Mouse (Mus musculus) hindbrain, embryonic 14.5 days (tissue): ENCODE measurements around the gene Fam126a. TPM values are rescaled to one million over a fixed set of nuclear protein-coding genes. Genes with fewer than 3 reads are reported as not detected.

Experiments
- ATAC-seq: fragments of 200-750 bp; cut with Nextera tagmentation; 2 replicates; pipeline ENCODE4 v1.8.0; 2017; ENCODE audit warnings: moderate number of reproducible peaks, mild to moderate bottlenecking, moderate TSS enrichment, moderate library complexity; ENCODE audit not compliant: low FRiP score
- DNase-seq: peaks from one replicate; pipeline ENCODE4 v3.0.0-alpha.2; 2015; ENCODE audit warnings: low spot score
- H3K27ac ChIP-seq: fragments of 300-500 bp; sonication (generic); 2 replicates; pipeline ENCODE4 v1.5.1; 2014; ENCODE audit warnings: mild to moderate bottlenecking, moderate library complexity
- H3K27me3 ChIP-seq: fragments of 300-500 bp; sonication (generic); 2 replicates; pipeline ENCODE4 v1.6.1; 2014; ENCODE audit warnings: mild to moderate bottlenecking, low read length, mixed read lengths; ENCODE audit not compliant: control insufficient read depth, insufficient read depth
- H3K36me3 ChIP-seq: fragments of 300-500 bp; sonication (generic); replicated peaks from 2 replicates; pipeline ENCODE4 v1.6.1; 2014; ENCODE audit not compliant: control insufficient read depth, insufficient read depth
- H3K4me1 ChIP-seq: fragments of 300-500 bp; sonication (generic); replicated peaks from 2 replicates; pipeline ENCODE4 v1.6.1; 2014; ENCODE audit warnings: antibody characterized with exemption, low read length, mixed read lengths; ENCODE audit not compliant: control insufficient read depth, insufficient read depth
- H3K4me2 ChIP-seq: fragments of 300-500 bp; sonication (generic); replicated peaks from 2 replicates; pipeline ENCODE4 v1.6.1; 2014; ENCODE audit warnings: mild to moderate bottlenecking, moderate library complexity
- H3K4me3 ChIP-seq: fragments of 300-500 bp; sonication (generic); replicated peaks from 2 replicates; pipeline ENCODE4 v1.5.1; 2014; ENCODE audit warnings: mild to moderate bottlenecking, low read length
- H3K9ac ChIP-seq: fragments of 300-500 bp; sonication (generic); 2 replicates; pipeline ENCODE4 v1.6.1; 2014
- H3K9me3 ChIP-seq: fragments of 300-500 bp; sonication (generic); 2 replicates; pipeline ENCODE4 v1.6.1; 2016; ENCODE audit warnings: low read length; ENCODE audit not compliant: control insufficient read depth
- WGBS: fragments of 180-500 bp; shearing (Covaris S2); extraction: QIAGEN DNeasy Blood & Tissue Kit; methylation state at CpG from one replicate; pipeline ENCODE4 v1.1.7; 2014; 5-methylcytosine and 5-hydroxymethylcytosine counted together
- polyA plus RNA-seq: library from polyadenylated mRNA; unstranded; fragments of >200 nt; fragmentation: Nextera tagmentation; extraction: Ambion mirVana; gene quantifications from 2 replicates; pipeline ENCODE4 v1.2.1, GENCODE M21; 2014

Fam126a gene
- polyA plus RNA-seq, 1 experiment from 2014 or later, result 37.9 TPM

DNA sequence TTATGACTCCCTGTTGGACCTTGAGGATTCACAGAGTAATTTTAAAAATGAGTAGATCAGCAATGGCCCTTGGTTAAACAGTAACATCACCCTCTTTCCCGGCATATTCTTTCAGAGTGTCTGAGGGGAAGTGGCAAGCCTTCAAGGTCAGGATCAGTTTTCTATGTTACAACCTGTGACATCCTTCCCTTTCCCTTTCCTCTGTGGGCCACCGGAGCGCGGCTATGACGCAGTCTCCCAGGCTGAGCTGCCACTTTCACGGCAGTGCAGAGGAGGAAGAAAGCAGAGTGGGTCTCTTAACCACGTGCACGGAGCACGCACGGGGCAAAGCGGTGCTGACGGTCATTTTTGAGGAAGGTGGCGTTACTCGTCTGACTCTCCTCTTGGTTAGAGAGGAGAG, 52.0 kb downstream of the Fam126a start:
- H3K4me2 ChIP-seq, result no peak overlapping the region
- WGBS, result 94% methylated on average over 14 of the region's 14 CpGs
- ATAC-seq, result no peak

DNA sequence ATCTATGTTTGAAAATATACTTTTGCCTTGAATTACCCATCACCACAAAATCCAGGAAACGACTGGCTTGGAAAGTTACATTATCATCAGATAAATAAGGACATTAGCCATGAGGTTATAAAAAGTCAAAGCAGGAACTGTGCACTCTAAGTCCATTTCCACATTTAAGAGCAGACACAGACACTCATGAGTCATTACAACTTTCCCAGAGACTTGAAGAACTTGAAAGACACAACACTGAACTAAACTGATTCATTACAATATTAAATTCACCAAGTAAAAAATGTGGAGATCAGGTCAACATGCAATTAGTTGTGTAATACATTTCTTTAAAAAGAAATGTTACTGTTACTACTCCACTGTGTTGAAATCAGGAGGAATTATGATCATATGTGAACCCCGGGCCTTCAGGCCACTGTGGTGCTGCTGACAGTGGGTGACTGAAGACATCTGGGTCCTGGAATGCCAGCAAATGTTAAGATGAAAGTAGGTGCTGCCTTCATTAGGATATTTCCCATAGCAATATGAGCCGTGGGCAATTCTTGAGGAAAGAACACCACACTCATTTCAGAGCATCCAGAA, 55.4 kb downstream of the Fam126a start:
- H3K4me1 ChIP-seq, result no peaks in the 10 kb centered on the region
- no peak overlapping the region for H3K27ac ChIP-seq
- no peaks in the 10 kb centered on the region for H3K27me3 ChIP-seq
- 93% methylated on average over 3 of the region's 3 CpGs for WGBS
- H3K4me2 ChIP-seq, result no peak overlapping the region
- no peak for DNase-seq
- H3K36me3 ChIP-seq, result peaks cover 23% of the 10 kb centered on the region
- no peaks in the 10 kb centered on the region for H3K9me3 ChIP-seq
- no peak for ATAC-seq
- H3K9ac ChIP-seq, result no peak overlapping the region
- H3K4me3 ChIP-seq, result no peak overlapping the region

More for the DNA sequence above, 52.0 kb downstream of the Fam126a start:
- H3K9me3 ChIP-seq, result no peaks in the 10 kb centered on the region
- no peak for DNase-seq
- no peak overlapping the region for H3K9ac ChIP-seq
- H3K4me1 ChIP-seq, result no peaks in the 10 kb centered on the region
- peaks cover 37% of the 10 kb centered on the region for H3K36me3 ChIP-seq
- no peak overlapping the region for H3K27ac ChIP-seq
- H3K27me3 ChIP-seq, result no peaks in the 10 kb centered on the region
- no peak overlapping the region for H3K4me3 ChIP-seq

- DNase-seq (peak; percentile 64), ATAC-seq (no peak)
- Histone ChIP-seq H3K27me3 (no peaks in the 10 kb centered on the region), H3K4me1 (no peaks in the 10 kb centered on the region; the same call in 1 of the 2 replicates), H3K9me3 (no peaks in the 10 kb centered on the region), H3K27ac (peak overlapping the region; percentile 67), H3K9ac (no peak overlapping the region), H3K4me2 (no peak overlapping the region), H3K36me3 (peaks cover 4% of the 10 kb centered on the region; the same call in 1 of the 2 replicates), H3K4me3 (no peak overlapping the region)
- WGBS, result 50% methylated on average over 5 of the region's 5 CpGs
Observed at GRCm38 (mm10) chr5:23967705-23968104, 62.8 kb downstream of the Fam126a start.

- Histone ChIP-seq H3K9me3 (no peaks in the 10 kb centered on the region), H3K4me2 (no peak overlapping the region), H3K4me3 (no peak overlapping the region), H3K27ac (no peak overlapping the region), H3K36me3 (peaks cover 4% of the 10 kb centered on the region; the same call in 1 of the 2 replicates), H3K27me3 (no peaks in the 10 kb centered on the region), H3K4me1 (no peaks in the 10 kb centered on the region; the same call in 1 of the 2 replicates), H3K9ac (no peak overlapping the region)
- ATAC-seq (no peak), DNase-seq (no peak)
- 71% methylated on average over 10 of the region's 10 CpGs for WGBS
Observed at GRCm38 (mm10) chr5:23964599-23965165, 65.8 kb downstream of the Fam126a start.

DNA sequence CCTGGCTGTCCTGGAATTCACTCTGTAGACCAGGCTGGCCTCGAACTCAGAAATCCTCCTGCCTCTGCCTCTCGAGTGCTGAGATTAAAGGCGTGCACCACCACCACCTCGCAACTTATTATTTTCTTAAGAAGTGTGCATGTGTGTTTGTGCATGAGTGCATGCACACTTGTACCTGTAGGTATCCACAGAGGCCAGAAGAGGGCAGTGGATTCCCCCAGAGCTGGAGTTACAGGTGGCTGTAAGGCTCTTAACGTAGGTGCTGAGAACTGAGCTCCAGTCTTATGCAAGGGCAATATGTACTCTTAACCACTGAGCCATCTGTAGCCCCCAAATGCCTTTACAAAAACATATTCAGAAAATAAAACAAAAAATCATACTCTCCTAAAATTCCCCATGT, 77.4 kb downstream of the Fam126a start:
- no peaks in the 10 kb centered on the region for H3K4me1 ChIP-seq
- DNase-seq (no peak), ATAC-seq (no peak)
- H3K4me2 ChIP-seq, result no peak overlapping the region
- no peak overlapping the region for H3K9ac ChIP-seq
- H3K27me3 ChIP-seq, result no peaks in the 10 kb centered on the region
- H3K9me3 ChIP-seq, result no peaks in the 10 kb centered on the region
- H3K27ac ChIP-seq, result no peak overlapping the region
- WGBS, result 96% methylated on average over 5 of the region's 5 CpGs
- no peak overlapping the region for H3K4me3 ChIP-seq
- no peaks in the 10 kb centered on the region for H3K36me3 ChIP-seq

DNA sequence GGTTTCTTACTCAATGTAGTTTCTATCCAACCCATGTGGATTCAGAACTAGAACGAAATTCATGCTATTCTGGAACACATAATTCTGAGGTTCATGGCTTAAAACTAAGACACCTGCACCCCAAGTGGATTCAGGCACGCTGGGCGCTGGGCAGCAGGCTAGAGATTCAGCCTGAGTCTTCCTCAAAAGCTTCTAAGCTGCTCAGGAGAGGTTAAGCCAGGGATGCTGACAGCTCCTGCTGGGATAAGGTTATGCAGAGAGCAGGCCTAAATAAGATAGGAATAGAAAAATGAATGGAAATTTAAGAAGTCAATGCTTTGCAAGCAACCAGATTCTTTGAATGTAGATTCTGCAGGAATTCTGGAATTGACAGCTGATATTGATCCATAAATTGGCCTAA, 82.4 kb downstream of the Fam126a start:
- H3K9ac ChIP-seq, result no peak overlapping the region
- ATAC-seq (no peak), DNase-seq (no peak)
- H3K27ac ChIP-seq, result no peak overlapping the region
- no peaks in the 10 kb centered on the region for H3K4me1 ChIP-seq
- no peak overlapping the region for H3K4me3 ChIP-seq
- no peaks in the 10 kb centered on the region for H3K27me3 ChIP-seq
- H3K4me2 ChIP-seq, result no peak overlapping the region
- no peaks in the 10 kb centered on the region for H3K9me3 ChIP-seq
- H3K36me3 ChIP-seq, result no peaks in the 10 kb centered on the region
- WGBS, result 43% methylated on average over 3 of the region's 3 CpGs

DNA sequence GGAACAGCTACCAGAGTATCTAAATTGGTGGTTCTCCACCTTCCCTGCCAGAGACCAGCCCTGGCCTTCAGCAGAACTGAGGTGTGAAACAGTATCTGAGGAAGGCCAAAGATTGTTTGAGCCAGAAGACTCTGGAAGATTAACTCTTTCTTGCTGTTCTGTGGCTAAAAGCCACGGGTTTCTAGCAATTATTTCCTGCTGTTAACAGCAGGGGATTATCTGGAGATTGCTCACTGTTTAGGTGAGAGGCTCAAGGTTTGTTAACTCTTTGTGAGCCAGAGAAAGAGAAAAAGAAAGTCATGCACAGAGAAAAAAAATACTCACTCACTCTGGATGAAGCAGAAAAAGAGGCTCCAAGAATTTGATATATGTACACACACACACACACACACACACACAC, 85.4 kb downstream of the Fam126a start:
- no peak for ATAC-seq
- Histone ChIP-seq H3K4me1 (no peaks in the 10 kb centered on the region), H3K9ac (no peak overlapping the region), H3K9me3 (no peaks in the 10 kb centered on the region), H3K27ac (no peak overlapping the region), H3K27me3 (no peaks in the 10 kb centered on the region), H3K4me2 (no peak overlapping the region), H3K4me3 (no peak overlapping the region), H3K36me3 (no peaks in the 10 kb centered on the region)
- no peak for DNase-seq
- 14% methylated on average over 1 of the region's 1 CpGs for WGBS

DNA sequence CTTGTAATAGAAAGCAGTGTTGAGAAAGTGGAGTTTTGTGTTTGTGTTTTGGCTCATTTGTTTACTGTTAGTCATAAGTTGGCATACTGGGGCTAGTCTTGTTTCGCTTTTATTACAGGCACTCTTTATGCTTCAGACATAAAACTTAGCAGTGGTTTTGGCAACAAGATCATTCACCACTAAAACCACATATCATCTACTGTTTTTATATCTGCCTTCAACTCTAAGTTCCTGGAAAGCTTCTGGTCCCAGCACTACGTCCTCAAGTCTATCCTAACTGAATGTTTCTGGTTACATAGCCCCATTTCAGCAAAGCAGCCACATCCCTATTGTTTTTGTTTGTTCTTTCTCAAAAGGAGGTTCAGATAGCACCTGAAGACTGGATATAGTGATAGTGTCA, 87.0 kb downstream of the Fam126a start:
- H3K4me3 ChIP-seq, result no peak overlapping the region
- WGBS, result 94% methylated on average over 2 of the region's 2 CpGs
- no peak overlapping the region for H3K4me2 ChIP-seq
- no peak for ATAC-seq
- no peaks in the 10 kb centered on the region for H3K36me3 ChIP-seq
- H3K4me1 ChIP-seq, result no peaks in the 10 kb centered on the region
- no peak overlapping the region for H3K27ac ChIP-seq
- H3K9me3 ChIP-seq, result no peaks in the 10 kb centered on the region
- no peak overlapping the region for H3K9ac ChIP-seq
- H3K27me3 ChIP-seq, result no peaks in the 10 kb centered on the region
- DNase-seq, result no peak

DNA sequence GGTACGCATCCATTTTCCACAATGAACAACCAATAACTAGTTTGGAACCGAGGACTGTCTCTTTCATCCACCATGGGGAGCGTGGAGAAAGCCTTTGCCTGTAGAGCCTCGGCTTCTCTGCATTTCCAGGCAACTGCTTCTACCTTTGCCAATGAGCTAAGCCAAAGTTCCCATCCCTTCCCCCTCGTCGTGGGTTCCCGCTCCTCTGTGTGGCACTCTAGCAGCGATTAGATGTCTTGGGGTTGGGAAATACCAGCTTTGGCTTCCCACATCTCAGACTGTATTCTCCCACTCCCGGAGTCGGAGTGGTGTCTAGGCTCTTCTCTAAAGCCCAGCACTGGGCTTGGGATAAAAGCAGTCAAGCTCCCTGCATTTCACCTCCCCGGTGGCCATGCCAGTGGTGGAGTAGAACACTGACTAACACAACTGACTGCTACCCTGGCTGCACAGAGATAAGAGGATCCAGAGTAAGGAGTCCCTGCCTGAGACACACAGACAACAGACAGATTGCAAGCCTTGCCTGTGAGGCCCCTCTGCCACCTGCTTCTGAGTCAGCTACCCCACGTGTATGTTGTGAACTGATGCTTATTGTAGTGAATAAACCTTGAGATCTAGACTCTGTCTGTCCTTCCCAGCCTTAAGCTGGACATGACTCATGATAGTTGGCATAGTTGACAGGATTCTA, 106.9 kb downstream of the Fam126a start:
- Histone ChIP-seq H3K27ac (no peak overlapping the region), H3K4me1 (peaks cover 3% of the 10 kb centered on the region; the same call in 1 of the 2 replicates), H3K27me3 (no peaks in the 10 kb centered on the region), H3K4me2 (no peak overlapping the region), H3K9me3 (no peaks in the 10 kb centered on the region), H3K36me3 (no peaks in the 10 kb centered on the region), H3K9ac (no peak overlapping the region), H3K4me3 (no peak overlapping the region)
- WGBS, result 84% methylated on average over 12 of the region's 12 CpGs
- DNase-seq (no peak), ATAC-seq (no peak)
